Mouse (Mus musculus) layer of hippocampus, adult 9-10 months (tissue): ENCODE results near the gene Gucy2f.
"Not testable (repeated sequence)": the region's sequence is repeated elsewhere in the genome, so short reads cannot be mapped to it uniquely, and the experiment has no call there.

Source experiments
- DNase-seq: peaks from one replicate; pipeline ENCODE4 v3.0.0; 2022; ENCODE audit warnings: low spot score

Gene Gucy2f

DNA sequence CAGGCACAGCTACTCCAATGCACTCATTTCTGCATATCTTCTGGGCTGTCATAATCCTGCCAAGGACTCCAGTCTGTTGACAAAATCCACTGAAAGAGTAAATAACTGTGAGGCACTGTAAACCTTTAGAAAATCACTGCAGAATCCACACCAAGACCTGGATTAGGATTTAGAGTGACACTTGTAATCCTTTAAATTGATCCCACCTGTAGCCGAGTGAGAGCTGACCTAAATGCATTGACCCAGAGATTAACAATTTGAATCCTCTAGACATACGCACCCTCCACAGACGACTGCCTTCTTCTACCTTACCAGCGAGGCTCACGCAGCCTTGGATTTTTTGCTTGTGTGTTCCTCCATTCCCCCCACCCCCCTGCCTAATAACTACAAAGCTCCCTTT, at the start of gene Gucy2f:
Gene Gucy2f (minus strand): TSS at position 101 of the 400 bp plus-strand sequence.
- no peak for DNase-seq

DNA sequence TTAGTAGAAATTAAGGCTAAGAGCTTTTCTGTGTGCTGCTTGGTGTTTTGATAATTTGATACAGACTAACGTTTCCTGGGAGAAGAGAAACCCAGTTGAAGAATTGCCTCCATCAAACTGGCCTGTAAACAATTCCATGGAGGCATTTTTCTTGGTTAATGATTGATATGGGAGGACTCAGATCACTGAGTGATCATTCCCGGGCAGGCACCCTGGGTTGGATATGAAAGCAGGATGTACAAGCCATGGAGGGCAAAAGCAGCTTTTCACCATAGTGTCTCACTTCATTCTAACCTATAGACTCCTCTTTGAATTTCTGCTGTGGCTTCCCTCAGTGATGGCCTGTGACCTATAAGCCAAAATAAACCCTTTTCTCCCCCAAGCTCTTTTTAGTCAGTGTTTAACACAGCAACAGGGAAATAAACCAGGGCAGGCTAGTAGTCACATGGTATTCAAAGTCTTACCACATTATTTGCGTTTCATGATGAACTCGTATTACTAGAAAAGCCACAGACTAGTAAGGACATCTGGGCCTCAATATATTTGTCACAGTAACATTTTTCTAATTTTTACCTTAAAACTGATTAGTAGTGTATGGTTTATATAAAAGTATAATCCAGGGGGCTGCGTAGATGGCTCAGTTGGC, 49.1 kb upstream of the Gucy2f start:
- DNase-seq, result no peak

DNA sequence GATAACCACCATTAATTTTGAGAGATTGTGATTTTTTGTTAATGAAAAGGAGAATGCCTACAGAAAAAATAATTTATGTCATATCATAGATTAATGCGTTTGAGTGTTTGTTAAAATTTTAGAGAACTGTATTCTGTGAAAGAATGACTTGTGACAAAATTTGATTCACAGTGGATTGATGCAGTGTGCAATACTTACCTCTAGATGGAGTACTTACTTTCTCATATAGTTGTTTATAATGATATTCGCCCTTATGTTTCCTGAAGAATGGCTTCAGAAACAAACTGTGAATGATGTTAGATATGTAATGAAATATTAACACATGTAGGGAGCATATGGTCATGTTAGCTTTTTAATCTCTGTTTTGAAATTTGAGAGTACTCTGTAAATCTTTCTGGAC, 40.4 kb upstream of the Gucy2f start:
- DNase-seq, result no peak

DNA sequence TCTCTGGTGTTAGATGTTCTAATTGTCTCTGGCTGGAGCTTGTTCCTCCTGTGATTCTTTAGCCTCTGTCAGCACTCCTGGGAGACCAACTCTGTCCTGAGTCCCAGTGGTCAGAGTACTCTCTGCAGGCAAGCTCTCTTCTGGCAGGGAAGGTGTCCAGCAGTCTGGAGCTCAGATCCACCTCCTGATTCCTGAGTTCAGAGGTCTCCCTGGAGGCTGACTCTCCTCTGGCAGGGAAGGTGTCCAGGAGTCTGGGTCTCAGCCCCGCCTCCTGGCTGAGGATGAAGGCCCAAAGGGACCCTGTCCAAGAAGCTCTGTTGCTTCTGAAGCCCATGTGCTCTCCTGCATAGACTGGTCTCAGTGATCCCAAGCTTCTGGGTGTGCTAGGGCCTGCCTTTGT, 39.4 kb upstream of the Gucy2f start:
- DNase-seq, result not testable (repeated sequence)

DNA sequence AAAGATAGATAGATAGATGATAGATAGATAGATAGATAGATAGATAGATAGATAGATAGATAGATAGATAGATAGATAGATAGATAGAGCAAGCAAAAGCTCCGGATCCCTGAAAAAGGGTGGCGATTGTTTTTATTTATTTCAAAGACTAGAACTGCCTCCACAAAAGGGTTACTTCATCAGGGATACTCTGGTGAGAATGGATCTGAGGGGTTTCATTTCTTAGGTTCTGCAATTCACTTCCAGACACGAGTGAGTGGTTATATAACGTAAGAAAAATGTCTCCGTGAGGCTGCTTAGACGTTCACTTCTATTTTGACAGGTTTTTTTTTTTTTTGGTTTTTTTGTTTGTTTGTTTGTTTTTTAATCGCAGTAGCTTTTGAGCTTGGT, 32.0 kb upstream of the Gucy2f start:
- no peak for DNase-seq

DNA sequence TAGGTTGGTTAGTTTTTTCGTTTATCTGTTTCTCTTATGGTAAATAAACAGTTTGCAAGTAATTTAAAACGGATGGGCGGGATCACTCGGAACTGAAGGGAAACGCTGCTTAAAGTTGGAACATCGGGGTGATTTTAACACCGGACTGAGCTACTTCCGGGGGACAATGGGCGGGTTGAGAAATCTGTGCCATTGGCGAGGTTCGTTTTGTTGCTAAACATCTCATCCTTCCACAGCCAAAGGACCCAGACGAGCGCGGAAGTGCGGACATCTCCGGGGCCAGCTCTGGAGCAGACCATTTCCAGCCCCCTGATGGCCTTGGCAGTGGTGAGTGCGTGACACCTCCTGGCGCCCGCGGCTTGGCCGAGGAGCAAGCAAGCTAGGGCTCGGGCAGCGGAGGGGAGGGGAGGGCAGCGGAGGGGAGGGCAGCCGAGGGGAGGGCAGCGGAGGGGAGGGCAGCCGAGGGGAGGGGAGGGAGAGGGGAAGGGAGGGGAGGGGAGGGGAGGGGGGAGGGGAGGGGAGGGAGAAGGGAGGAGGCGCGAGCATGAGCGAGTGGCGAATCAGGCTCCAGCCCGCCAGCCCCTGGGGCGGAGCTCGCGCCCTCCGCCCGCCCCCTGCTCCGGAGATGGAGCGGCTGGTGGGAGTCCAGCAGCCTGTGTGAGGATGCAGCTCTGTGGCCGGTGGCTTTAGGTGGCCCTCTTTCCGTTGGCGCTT, 31.5 kb upstream of the Gucy2f start:
- peak; percentile 41 for DNase-seq

DNA sequence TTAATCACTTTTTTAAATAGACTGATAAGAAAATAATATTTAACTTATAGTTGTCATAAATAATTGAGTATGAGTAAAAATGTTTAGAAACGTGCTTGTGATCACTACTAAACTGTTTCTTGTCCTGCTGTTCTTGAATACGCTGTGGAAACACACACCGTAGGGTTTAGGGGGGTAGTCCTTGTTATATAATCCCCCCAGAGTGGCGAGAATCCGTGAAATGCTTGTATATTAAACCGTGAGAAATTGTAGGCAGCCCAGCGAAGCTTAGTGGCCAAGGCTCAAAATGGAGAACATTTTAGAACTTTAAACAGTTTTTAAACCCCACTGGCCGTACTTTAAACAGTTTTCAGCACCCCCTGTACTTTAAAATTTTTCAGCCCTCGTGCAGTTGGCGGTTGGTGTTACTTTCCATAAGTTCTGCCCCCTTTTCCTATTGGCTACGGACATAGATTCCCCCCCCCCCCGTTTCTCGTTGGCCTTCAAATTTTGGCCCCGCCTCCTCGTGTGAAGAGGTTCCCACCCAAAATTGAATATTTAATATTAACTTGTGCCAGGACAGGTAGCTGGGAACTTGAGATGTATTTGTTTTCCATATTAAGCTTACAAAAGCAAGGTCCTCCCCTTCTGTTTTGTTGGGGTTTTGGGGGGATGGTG, 30.8 kb upstream of the Gucy2f start:
- no peak for DNase-seq

DNA sequence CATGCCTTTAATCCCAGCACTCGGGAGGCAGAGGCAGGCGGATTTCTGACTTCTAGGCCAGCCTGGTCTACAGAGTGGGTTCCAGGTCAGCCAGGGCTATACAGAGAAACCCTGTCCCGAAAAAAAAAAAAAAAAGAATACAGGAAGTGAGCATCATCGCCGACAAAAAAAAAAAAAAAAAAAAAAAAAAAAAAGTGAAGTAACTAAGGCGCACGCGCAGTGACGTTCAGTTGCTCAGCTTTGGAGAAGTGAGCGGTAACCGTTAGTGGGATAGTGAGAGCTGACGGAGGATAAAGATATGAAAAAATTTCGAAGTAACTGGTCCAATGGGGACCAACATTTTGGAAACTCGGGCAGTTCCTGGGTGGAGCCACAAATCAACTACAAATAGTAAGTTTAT, 29.8 kb upstream of the Gucy2f start, which contains the start of gene Nxt2:
Gene Nxt2 (plus strand): TSS at position 229 of the 400 bp plus-strand sequence.
- no peak for DNase-seq

DNA sequence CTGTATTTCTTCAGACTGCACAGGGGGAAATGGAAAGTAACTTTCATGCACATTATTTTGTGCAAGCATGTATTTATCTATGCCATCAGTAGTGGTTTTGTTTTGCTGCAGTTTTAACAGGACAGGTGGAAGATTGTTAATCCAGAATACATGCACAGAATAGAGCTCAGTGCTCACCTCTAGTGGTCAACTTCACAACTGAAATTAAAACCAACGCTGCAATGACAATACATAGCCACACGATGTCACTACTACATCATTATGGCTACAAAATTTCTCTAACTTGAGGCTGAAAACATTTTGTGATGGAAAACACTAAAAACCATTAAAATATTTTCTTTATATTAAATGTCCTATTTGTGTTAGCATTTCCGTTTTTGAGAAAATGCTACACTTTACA, 3.6 kb upstream of the Gucy2f start:
- peak; percentile 69 for DNase-seq

DNA sequence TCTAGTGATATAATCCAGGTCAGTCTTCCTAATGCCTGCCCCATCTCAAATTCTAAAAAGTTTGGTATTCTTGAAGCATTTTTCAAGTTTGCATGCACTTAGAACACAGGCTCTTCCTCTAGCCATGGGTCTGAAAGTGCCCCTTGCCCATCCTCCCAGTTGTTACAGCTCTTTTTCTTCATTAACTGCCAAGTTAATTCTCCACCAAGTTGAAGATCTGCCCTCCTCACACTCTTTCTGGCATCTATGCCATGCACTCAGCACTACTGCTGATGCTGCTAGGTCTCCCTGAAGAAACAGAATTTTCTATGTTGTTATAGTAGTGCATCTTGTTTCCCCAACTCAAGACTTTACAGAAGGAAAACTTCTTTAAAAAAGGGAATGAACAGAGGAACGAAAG, 1.2 kb downstream of the Gucy2f start:
- no peak for DNase-seq

DNA sequence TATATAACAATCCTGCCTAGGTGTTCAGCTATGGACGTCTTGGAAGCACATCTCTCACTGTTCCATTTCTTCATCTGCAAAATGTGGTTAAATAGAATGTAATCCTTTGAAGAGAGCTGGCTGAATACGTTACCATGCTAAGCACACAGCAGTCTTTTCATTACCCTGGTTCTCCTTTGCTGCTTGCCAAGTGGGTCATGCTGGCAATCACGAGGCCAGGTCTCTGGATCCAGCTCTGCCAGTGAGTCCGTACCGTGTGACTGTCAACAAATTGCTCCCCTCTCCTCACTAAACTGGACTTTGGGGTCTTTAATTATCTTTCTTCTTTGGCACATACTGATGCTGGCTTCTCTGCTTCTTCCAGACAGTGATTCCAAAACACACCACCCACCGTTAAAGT, 2.3 kb downstream of the Gucy2f start:
- no peak for DNase-seq

DNA sequence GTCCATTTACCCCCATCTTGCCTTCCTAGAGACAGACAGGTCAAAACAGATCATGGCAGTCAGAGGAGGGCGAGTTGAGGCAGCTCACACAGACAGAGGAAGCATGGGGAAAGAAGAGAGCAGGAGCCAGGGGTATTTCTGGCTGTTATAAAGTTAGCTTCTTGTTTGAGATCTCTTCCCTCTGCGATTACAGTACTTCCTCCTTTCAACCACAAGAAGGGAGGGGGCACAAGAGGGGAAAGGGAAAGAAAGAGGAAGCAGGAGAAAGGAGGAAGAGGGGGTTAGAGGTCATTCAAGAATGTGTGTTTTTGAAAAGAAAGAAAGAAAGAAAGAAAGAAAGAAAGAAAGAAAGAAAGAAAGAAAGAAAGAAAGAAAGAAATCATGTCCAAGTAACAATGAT, 6.4 kb downstream of the Gucy2f start:
- no peak for DNase-seq

DNA sequence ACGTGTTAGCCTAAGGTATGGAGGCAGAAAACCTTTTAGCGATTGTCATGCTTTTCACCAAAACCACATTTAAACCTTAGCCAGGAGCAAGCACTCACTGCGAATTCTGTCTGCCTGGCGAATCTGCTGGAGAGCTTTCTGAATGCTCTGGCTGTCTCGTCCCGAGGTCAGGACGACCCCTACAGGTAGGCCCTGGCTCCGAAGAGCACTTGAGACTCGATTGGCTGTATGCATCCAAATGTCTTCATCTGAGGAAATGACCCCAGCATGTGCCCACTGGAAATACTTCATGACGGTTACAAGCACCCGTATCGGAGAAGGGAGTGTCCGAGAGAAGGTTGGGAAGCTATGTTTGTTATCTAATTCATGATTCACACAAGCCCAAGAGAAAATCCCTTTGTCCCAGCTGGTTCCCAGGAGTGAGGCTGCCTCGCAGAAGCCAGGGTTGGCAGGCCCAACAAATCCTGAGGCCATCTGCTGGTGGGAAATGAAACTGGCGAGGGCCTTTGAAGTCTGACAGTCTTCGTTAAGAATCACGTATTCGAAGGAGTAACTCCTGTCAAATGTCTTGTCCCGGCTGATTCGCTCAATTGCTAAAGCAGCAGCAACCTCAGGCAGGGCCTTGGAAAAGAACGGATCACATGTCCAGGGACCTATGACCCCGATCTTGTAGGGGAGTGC, 7.6 kb downstream of the Gucy2f start:
- no peak for DNase-seq

DNA sequence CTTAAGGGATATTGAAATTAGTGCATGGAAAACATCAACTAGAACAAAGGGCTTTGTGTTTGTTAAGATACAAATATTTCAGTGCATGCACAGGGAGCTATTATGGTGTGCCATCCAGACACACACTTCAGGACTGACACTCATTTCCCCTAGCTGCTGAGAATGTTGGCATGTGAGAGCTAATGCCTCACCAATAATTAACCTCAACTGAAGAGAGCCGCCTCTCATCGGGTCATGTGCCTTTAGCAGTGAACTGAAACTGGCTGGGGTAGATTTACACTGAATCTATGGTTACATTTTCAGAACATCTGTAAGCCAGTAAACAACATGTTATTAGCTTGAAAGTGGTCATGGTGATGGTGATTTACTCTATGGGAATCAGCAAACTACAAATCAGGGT, 14.7 kb downstream of the Gucy2f start:
- no peak for DNase-seq

DNA sequence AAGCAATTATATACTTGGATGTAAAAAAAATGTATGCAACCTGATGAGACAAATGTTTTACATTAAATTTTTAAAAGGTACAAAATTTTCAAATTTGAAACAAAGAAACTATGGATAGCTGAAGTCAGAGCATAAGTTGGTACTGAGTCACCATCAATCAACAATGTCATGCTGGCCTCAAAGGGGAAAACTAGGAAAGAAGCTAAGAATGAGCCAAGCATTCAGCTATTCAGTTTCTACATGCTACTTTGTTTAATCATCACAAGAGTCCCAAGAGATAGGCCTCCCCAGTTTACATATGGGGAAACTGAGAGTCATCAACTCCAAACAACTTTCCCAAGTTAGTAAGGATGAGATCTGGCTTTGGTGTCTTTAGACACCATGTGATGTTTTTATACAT, 19.8 kb downstream of the Gucy2f start:
- DNase-seq, result no peak

DNA sequence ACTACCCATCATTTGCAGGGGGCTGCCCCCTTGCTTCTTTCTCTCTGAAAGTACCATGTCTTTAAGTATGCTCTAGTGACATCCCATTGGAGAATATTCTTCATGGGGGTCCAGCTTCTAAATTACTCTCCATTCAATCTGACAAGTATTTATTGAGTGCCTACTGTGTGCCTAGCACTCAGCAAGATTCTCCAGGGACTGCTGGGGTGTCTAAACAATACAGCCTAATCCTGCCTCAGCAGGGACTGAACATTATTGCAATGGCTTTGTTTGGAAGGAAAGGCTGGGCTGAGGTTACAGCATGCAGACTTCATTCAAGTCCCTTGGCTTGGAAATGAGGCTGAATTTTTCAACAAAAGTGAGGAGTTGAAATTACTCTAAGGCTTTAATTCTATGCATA, 81.0 kb downstream of the Gucy2f start:
- DNase-seq, result no peak

DNA sequence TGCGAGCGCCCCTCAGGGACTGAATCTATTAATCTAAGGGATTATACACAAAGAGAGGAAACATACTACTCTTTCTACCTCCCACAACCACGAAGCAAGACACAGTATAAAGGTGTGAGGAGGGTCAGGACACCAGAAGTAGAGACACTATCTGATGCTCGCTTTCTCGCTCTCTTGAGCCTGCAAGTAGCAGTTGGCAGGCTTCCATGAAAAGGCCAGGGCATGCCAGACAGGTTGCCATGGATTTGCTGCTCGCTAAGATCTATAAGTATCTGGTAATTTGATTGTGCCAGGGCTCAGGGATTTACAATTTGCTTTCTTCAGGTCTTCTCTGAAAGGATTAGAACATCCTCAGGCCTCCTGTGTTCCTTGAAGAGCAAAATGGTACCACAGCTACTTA, 85.5 kb downstream of the Gucy2f start:
- DNase-seq, result no peak

DNA sequence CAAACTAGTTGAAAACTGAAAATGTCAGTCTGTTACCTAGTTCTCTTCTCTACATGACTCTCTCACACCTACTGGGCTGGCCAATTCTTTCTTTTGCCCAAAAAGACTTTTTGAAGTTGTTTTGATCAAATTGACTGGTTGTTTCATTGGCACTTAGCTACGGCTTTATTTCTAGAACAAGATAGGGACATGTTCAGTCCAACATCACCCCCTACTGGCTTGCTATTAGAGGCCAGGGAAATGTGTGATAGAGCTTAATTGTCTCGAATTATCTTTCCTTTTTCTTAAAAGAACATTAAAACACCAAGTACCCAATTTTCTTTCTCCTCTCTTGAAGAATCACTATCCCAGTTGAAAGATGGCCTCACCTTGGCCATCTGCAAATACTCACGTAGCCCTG, 99.8 kb downstream of the Gucy2f start:
- DNase-seq, result peak; percentile 31

DNA sequence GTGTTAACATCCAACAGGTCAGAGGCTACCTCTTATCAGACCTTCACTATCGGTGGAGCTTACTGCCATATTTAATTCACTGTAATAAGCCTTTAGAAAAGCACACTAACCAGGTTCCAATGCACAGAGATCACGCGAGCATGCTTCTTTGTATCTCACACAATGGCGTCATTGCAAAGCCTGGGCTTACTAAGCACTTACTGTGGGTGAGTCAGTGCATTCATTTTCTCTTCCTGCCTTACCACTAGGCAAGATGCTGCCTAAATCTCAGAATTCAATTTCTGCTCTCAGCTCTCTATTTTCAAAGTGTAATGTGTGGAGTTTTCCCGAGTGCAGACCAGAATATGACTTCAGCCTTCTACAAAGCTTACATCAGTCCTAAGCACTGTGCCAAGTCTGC, 101.2 kb downstream of the Gucy2f start:
- no peak for DNase-seq

DNA sequence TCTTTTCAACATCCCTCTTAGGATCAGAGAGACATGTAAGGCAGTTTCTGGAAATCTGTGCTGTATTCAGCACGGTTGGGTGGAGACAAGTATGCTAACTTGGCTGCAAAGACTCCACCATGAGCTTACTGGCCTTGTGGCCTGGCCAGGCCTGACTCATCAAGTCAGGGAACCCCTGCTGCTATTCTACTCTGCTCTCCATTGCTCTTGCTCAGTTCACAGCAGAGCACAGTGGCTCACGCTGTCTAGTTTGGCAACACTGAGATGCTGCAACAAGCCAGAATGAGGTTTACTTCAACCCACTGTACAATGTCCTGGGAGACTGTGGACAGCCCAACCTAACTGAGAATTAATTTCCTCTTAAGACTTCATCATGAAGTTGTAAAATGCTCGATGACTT, 134.1 kb downstream of the Gucy2f start:
- DNase-seq, result no peak
